Mouse (Mus musculus): ENCODE data around the gene Eif5a. TPM values are rescaled to one million over a fixed set of nuclear protein-coding genes. Genes with fewer than 3 reads are reported as not detected.

Gene Eif5a
- polyA plus RNA-seq, 1 experiment from 2014 or later: 2,970 TPM

DNA sequence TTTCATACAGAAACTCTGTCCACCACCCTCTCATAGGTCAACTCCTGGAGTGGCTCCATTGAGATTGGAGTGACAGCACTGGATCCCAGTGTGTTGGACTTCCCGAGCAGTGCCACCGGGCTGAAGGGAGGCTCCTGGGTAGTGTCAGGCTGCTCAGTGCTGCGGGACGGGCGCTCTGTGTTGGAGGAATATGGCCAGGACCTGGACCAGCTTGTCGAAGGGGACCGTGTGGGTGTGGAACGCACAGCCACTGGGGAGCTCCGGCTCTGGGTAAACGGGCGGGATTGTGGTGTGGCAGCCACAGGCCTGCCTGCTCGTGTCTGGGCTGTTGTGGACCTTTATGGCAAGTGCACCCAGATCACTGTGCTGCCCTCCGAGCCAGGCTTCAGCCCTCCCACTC lies 18.8 kb downstream of the Eif5a start:
- Histone ChIP-seq H3K36me3 (replicated peaks) (peaks cover 52% of the 10 kb centered on the region), H3K4me3 (peak overlapping the region; percentile 99), H3K27ac (peak overlapping the region; percentile 99; the same call in 1 of the 2 replicates), H3K4me1 (peaks cover 47% of the 10 kb centered on the region), H3K9me3 (no peaks in the 10 kb centered on the region), H3K27me3 (ENCODE audit: poor library complexity, severe bottlenecking) (peaks cover 8% of the 10 kb centered on the region; the same call in 1 of the 2 replicates)
- no peak for DNase-seq (ENCODE audit: extremely low spot score, low spot score)
- WGBS: 90% methylated on average over 12 of the region's 13 CpGs

DNA sequence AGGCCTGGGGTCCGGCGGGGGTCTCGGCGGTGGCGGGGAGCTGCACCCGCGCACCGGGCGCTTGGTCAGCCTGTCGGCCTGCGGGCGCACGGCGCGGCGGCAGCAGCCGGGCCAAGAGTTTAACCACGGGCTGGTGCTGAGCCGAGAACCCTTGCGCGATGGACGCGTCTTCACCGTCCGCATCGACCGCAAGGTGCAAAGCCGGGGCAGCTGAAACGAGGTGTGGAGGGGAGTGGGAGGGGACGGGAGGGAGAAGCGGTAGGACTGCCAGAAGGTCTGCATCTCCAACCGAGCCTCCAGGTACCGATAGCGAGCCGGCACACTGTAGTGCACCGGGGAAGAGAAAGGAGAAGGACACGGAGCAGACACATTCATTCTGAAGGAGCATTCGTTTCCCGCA lies 19.8 kb downstream of the Eif5a start:
- peaks cover 47% of the 10 kb centered on the region for H3K4me1 ChIP-seq
- H3K27ac ChIP-seq: peak overlapping the region; percentile 99
- peaks cover 8% of the 10 kb centered on the region; the same call in 1 of the 2 replicates for H3K27me3 ChIP-seq (ENCODE audit: poor library complexity, severe bottlenecking)
- H3K4me3 ChIP-seq: peak overlapping the region; percentile 99
- peak; percentile 46 for DNase-seq (ENCODE audit: extremely low spot score, low spot score)
- H3K9me3 ChIP-seq: no peaks in the 10 kb centered on the region
- WGBS: under 1% methylated on average over 39 of the region's 39 CpGs
- peaks cover 45% of the 10 kb centered on the region for H3K36me3 ChIP-seq (replicated peaks)

- H3K4me1 ChIP-seq: peaks cover 47% of the 10 kb centered on the region
- DNase-seq (ENCODE audit: extremely low spot score, low spot score): peak; percentile 97
- peaks cover 40% of the 10 kb centered on the region for H3K36me3 ChIP-seq (replicated peaks)
- H3K4me3 ChIP-seq: peak overlapping the region; percentile 99
- H3K9me3 ChIP-seq: no peaks in the 10 kb centered on the region
- peaks cover 8% of the 10 kb centered on the region; the same call in 1 of the 2 replicates for H3K27me3 ChIP-seq (ENCODE audit: poor library complexity, severe bottlenecking)
- under 1% methylated on average over 42 of the region's 42 CpGs for WGBS
- H3K27ac ChIP-seq: peak overlapping the region; percentile 99
Measured at GRCm38 (mm10) chr11:69901406-69901846, 20.3 kb downstream of the Eif5a start.

DNA sequence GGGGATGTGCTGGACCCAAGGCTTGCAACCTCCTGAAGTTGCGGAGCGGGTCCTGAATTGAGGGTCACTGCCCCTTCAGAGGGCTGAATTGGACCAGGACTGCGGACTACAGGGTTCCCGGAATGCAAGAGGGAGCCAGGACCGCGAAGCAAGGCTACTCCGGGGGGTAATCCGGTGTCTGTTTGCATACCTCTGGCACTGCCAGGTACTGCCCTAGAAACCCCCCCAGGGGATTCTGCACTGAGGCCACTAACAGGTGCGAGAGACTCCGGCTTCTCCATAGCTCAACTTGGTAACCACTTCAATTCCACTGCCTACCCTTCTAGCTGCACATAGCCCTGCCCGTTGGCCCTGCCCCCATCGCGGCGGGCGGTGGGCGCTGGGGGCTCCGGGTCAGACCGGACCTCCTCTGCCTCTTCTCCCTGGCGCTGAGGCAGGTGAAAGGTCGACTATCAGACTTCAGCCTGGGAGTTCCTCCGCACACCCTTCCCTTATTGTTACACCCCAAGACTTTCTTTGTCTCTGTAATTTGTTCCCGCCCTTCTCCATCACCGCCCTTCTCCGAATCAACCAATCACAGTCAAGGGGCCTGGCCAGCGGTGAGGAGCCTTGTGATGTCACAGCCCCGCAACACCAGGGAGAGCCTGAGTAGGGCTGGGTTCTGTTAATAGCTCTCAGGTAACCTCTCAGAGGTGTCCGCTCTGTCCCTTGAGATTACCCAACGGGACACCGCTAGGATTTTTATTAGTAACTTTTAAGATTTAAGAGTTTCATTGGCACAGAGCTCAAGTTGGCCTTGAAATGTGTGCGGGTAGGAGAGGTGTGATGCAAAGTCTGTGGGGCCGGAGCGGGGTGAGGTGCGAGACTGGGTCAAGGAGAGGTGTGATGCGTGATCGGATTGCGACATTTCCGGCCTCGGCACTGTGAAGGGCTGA lies 21.0 kb downstream of the Eif5a start, which contains the start of the genes 2810408A11Rik and Neurl4:
Gene 2810408A11Rik, minus strand, starts transcription at position 517 of the 935 bp plus-strand sequence.
Gene Neurl4, plus strand, starts transcription at position 602 of the 935 bp plus-strand sequence.
- under 1% methylated on average over 38 of the region's 38 CpGs for WGBS
- Histone ChIP-seq H3K36me3 (replicated peaks) (peaks cover 33% of the 10 kb centered on the region), H3K27ac (peak within 1 kb of the TSS; percentile 99), H3K4me1 (peaks cover 47% of the 10 kb centered on the region), H3K27me3 (ENCODE audit: poor library complexity, severe bottlenecking) (peaks cover 8% of the 10 kb centered on the region; the same call in 1 of the 2 replicates), H3K9me3 (no peaks in the 10 kb centered on the region), H3K4me3 (peak within 1 kb of the TSS; percentile 99)
- DNase-seq (ENCODE audit: extremely low spot score, low spot score): peak; percentile 92

DNA sequence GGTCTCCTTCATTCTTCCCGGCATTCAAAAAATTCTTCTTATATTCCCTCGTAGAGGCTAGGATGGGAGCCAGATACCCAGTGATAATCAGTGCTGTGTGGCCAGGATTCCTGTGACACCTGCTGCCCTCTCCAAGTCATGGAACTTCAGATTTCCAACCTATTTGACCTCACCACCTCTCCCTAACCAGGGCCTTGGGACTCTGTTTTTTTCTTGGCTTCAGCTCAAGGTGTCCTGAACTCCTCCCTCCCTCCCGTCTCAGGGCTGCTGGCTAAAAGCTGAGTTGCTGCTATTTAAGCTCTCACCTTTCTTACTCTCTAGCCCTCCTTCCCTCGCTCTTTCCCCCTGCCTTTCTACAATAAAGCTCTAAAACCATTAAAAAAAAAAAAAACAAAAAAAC lies 21.9 kb downstream of the Eif5a start:
- Histone ChIP-seq H3K4me1 (peaks cover 52% of the 10 kb centered on the region), H3K9me3 (no peaks in the 10 kb centered on the region), H3K4me3 (peak overlapping the region; percentile 99), H3K27me3 (ENCODE audit: poor library complexity, severe bottlenecking) (peaks cover 8% of the 10 kb centered on the region; the same call in 1 of the 2 replicates), H3K27ac (peak overlapping the region; percentile 99), H3K36me3 (replicated peaks) (peaks cover 24% of the 10 kb centered on the region)
- 26% methylated on average over 4 of the region's 4 CpGs for WGBS
- no peak for DNase-seq (ENCODE audit: extremely low spot score, low spot score)

GRCm38 (mm10) chr11:69895291-69895690 lies 26.5 kb downstream of the Eif5a start, which contains the start of gene Acap1:
Acap1 (minus strand) TSS chr11:69895539.
- peaks cover 35% of the 10 kb centered on the region for H3K4me1 ChIP-seq
- WGBS: 85% methylated on average over 4 of the region's 4 CpGs

DNA sequence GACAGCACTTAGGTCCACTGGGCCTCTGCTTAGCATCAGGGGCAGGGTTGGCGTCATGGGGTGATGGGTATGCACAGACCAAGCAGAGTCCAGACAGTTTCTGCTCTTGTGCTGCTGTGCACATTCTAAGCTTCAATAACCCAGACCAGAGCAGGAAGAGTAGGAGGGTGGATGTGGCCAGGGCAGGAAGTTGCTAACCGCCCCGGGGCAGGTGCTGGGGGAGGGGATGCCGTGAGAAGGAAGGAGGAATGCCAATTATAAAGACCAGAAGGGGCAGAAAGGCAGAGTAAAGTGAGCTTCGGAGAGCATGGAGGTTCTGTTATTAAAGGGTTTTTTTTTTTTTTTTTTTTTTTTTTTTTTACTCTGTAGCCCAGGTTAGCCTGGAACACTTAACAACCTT lies 27.1 kb downstream of the Eif5a start:
- peaks cover 3% of the 10 kb centered on the region for H3K36me3 ChIP-seq (replicated peaks)
- H3K27me3 ChIP-seq (ENCODE audit: poor library complexity, severe bottlenecking): peaks cover 6% of the 10 kb centered on the region; the same call in 1 of the 2 replicates
- 78% methylated on average over 5 of the region's 5 CpGs for WGBS
- peaks cover 29% of the 10 kb centered on the region for H3K4me1 ChIP-seq
- H3K27ac ChIP-seq: no peak overlapping the region
- no peaks in the 10 kb centered on the region for H3K9me3 ChIP-seq
- no peak overlapping the region for H3K4me3 ChIP-seq
- DNase-seq (ENCODE audit: extremely low spot score, low spot score): no peak

More at GRCm38 (mm10) chr11:69895291-69895690, 26.5 kb downstream of the Eif5a start, which contains the start of gene Acap1:
- H3K36me3 ChIP-seq (replicated peaks): peaks cover 3% of the 10 kb centered on the region
- no peak for DNase-seq (ENCODE audit: extremely low spot score, low spot score)
- no peaks in the 10 kb centered on the region for H3K9me3 ChIP-seq
- H3K27ac ChIP-seq: 0 out of 2 replicates have a peak within 1 kb of the TSS, but pooled peaks have one; percentile 26
- peaks cover 8% of the 10 kb centered on the region; the same call in 1 of the 2 replicates for H3K27me3 ChIP-seq (ENCODE audit: poor library complexity, severe bottlenecking)
- no peak within 1 kb of the TSS for H3K4me3 ChIP-seq

- no peak for DNase-seq (ENCODE audit: extremely low spot score, low spot score)
- H3K27ac ChIP-seq: no peak overlapping the region
- no peaks in the 10 kb centered on the region for H3K36me3 ChIP-seq (replicated peaks)
- no peak overlapping the region for H3K4me3 ChIP-seq
- no peaks in the 10 kb centered on the region for H3K9me3 ChIP-seq
- peaks cover 12% of the 10 kb centered on the region; the same call in 1 of the 2 replicates for H3K4me1 ChIP-seq
- 85% methylated on average over 4 of the region's 4 CpGs for WGBS
- H3K27me3 ChIP-seq (ENCODE audit: poor library complexity, severe bottlenecking): no peaks in the 10 kb centered on the region
Measured at GRCm38 (mm10) chr11:69891482-69891881, 30.3 kb downstream of the Eif5a start.

GRCm38 (mm10) chr11:69886907-69887635 lies 34.7 kb downstream of the Eif5a start:
- DNase-seq (ENCODE audit: extremely low spot score, low spot score): no peak
- WGBS: 72% methylated on average over 8 of the region's 8 CpGs

DNA sequence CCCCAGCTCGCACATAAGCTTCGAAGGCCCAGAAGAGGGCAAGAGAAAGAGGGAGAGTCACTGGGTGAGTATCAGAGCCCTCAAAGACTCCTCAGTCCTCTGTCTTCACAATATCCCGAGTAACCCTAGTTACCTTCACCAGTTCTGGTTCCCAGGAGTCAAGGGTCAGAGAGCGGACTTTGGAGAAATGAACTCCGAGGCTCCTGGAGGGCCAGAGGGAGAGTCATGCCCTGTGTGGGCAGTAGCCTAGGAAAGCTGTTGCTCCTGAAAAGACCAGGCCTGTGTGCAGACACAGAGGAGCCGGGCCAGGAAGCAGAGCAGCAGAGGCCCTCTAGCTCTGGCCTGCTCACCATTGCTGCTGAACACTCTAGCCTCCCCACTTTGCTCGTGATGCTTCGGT lies 37.1 kb downstream of the Eif5a start:
- no peak for DNase-seq (ENCODE audit: extremely low spot score, low spot score)
- peak overlapping the region; percentile 12; the same call in 1 of the 2 replicates for H3K27ac ChIP-seq
- peaks cover 31% of the 10 kb centered on the region for H3K4me1 ChIP-seq
- H3K27me3 ChIP-seq (ENCODE audit: poor library complexity, severe bottlenecking): peaks cover 23% of the 10 kb centered on the region
- no peak overlapping the region for H3K4me3 ChIP-seq
- WGBS: 91% methylated on average over 8 of the region's 8 CpGs
- H3K9me3 ChIP-seq: no peaks in the 10 kb centered on the region
- no peaks in the 10 kb centered on the region for H3K36me3 ChIP-seq (replicated peaks)

More at GRCm38 (mm10) chr11:69886907-69887635, 34.7 kb downstream of the Eif5a start:
- Histone ChIP-seq H3K4me1 (peaks cover 11% of the 10 kb centered on the region; the same call in 1 of the 2 replicates), H3K36me3 (replicated peaks) (no peaks in the 10 kb centered on the region), H3K27me3 (ENCODE audit: poor library complexity, severe bottlenecking) (peaks cover 11% of the 10 kb centered on the region), H3K4me3 (no peak overlapping the region), H3K27ac (0 out of 2 replicates have a peak overlapping the region, but pooled peaks have one; percentile 0), H3K9me3 (no peaks in the 10 kb centered on the region)

DNA sequence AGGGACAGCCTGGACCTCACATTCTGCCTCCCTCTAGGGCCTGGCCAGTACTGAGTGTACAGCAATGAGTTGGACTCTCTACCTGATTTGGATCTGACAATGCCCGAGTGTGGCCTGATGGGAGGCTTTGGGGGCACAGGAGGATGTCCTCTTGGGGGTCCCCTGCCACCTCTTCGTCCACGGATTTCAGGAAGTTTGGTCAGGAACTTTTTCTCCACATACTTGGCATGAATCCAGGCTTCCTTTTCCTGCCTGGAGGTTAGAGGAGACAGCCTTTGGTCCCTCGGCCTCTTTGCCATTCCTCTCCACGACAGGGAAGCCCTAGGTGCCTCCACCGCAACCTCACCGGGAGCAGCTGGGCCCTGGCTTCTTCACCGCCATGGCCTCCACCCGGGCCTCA lies 37.5 kb downstream of the Eif5a start:
- peaks cover 28% of the 10 kb centered on the region for H3K27me3 ChIP-seq (ENCODE audit: poor library complexity, severe bottlenecking)
- H3K4me1 ChIP-seq: peaks cover 35% of the 10 kb centered on the region
- no peak overlapping the region for H3K4me3 ChIP-seq
- H3K9me3 ChIP-seq: no peaks in the 10 kb centered on the region
- DNase-seq (ENCODE audit: extremely low spot score, low spot score): no peak
- no peaks in the 10 kb centered on the region for H3K36me3 ChIP-seq (replicated peaks)
- H3K27ac ChIP-seq: peak overlapping the region; percentile 41; the same call in 1 of the 2 replicates
- 89% methylated on average over 9 of the region's 9 CpGs for WGBS

DNA sequence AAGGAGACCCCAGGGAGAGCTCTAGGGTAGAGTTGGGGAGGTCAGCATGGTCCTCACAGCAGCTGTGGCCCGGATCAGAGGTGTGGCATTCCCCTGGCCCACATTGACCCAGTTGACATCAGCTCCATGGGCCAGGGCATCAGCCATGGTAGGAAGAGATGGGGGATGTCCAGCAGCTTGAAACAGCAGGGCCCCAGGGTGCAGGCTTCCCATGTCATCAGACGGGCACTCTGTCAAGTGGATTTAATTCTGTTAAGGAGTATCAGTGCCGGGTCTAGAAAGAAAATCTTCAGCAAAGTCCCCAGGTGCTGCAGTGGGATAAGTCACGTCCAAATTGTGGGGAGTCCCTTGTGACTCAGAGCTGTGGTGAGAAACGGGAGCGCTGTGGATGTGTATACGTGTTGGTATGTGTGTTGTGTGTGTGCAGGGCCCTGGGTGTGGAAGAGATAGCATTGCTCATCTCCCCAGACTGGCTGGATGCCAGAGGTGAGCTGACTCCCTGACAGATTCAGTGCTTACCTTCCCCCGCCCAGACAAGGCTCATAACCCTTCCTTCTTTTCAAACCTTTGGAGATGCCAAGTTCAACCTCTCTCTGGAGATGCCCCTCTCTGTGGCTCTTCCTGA lies 38.1 kb downstream of the Eif5a start:
- no peaks in the 10 kb centered on the region for H3K9me3 ChIP-seq
- no peak overlapping the region for H3K27ac ChIP-seq
- DNase-seq (ENCODE audit: extremely low spot score, low spot score): no peak
- no peak overlapping the region for H3K4me3 ChIP-seq
- peaks cover 41% of the 10 kb centered on the region for H3K4me1 ChIP-seq
- 88% methylated on average over 8 of the region's 8 CpGs for WGBS
- no peaks in the 10 kb centered on the region for H3K36me3 ChIP-seq (replicated peaks)
- peaks cover 33% of the 10 kb centered on the region for H3K27me3 ChIP-seq (ENCODE audit: poor library complexity, severe bottlenecking)

All from forebrain, embryonic 10.5 days (tissue).